Mouse (Mus musculus): Measurements from ENCODE around the gene Sirt4. TPM values are rescaled to one million over a fixed set of nuclear protein-coding genes. Genes with fewer than 3 reads are reported as not detected.
"Not testable (repeated sequence)": the region's sequence is repeated elsewhere in the genome, so short reads cannot be mapped to it uniquely, and the experiment has no call there.

Gene Sirt4
- polyA plus RNA-seq, 1 experiment from 2014 or later, result 23.1 TPM

GRCm38 (mm10) chr5:115450410-115451317 is 33.9 kb downstream of the Sirt4 start:
- Histone ChIP-seq H3K36me3 (ENCODE audit: control insufficient read depth, insufficient read depth, low read length) (peaks cover 47% of the 10 kb centered on the region), H3K27ac (ENCODE audit: low read depth, low read length) (0 out of 2 replicates have a peak overlapping the region, but pooled peaks have one; percentile 36)
- ATAC-seq (ENCODE audit: low FRiP score), result no peak

GRCm38 (mm10) chr5:115449247-115449646 is 35.3 kb downstream of the Sirt4 start:
- no peaks in the 10 kb centered on the region for H3K9me3 ChIP-seq (ENCODE audit: control insufficient read depth, low read length)
- DNase-seq (ENCODE audit: low spot score) (no peak), ATAC-seq (ENCODE audit: low FRiP score) (no peak)
- H3K27ac ChIP-seq (ENCODE audit: low read depth, low read length), result no peak overlapping the region
- H3K4me3 ChIP-seq (ENCODE audit: low read depth, low read length), result no peak overlapping the region
- no peak overlapping the region for H3K4me2 ChIP-seq (replicated peaks; ENCODE audit: low read depth, low read length)
- H3K27me3 ChIP-seq (ENCODE audit: control insufficient read depth, insufficient read depth, low read length), result no peaks in the 10 kb centered on the region
- WGBS, result 76% methylated on average over 3 of the region's 3 CpGs
- H3K9ac ChIP-seq (ENCODE audit: low read depth, low read length), result no peak overlapping the region
- H3K4me1 ChIP-seq (replicated peaks; ENCODE audit: control insufficient read depth, insufficient read depth, low read length), result no peaks in the 10 kb centered on the region
- peaks cover 55% of the 10 kb centered on the region for H3K36me3 ChIP-seq (ENCODE audit: control insufficient read depth, insufficient read depth, low read length)

More at GRCm38 (mm10) chr5:115450410-115451317, 33.9 kb downstream of the Sirt4 start:
- 91% methylated on average over 27 of the region's 27 CpGs for WGBS
- H3K9me3 ChIP-seq (ENCODE audit: control insufficient read depth, low read length), result no peaks in the 10 kb centered on the region
- no peaks in the 10 kb centered on the region for H3K27me3 ChIP-seq (ENCODE audit: control insufficient read depth, insufficient read depth, low read length)
- no peak for DNase-seq (ENCODE audit: low spot score)
- H3K4me3 ChIP-seq (ENCODE audit: low read depth, low read length), result no peak overlapping the region
- no peak overlapping the region for H3K9ac ChIP-seq (ENCODE audit: low read depth, low read length)
- no peaks in the 10 kb centered on the region for H3K4me1 ChIP-seq (replicated peaks; ENCODE audit: control insufficient read depth, insufficient read depth, low read length)
- H3K4me2 ChIP-seq (replicated peaks; ENCODE audit: low read depth, low read length), result no peak overlapping the region

GRCm38 (mm10) chr5:115447108-115447507 is 37.4 kb downstream of the Sirt4 start:
- Histone ChIP-seq H3K4me1 (replicated peaks; ENCODE audit: control insufficient read depth, insufficient read depth, low read length) (no peaks in the 10 kb centered on the region), H3K9me3 (ENCODE audit: control insufficient read depth, low read length) (no peaks in the 10 kb centered on the region), H3K4me3 (ENCODE audit: low read depth, low read length) (no peak overlapping the region), H3K27me3 (ENCODE audit: control insufficient read depth, insufficient read depth, low read length) (no peaks in the 10 kb centered on the region), H3K36me3 (ENCODE audit: control insufficient read depth, insufficient read depth, low read length) (peaks cover 51% of the 10 kb centered on the region), H3K4me2 (replicated peaks; ENCODE audit: low read depth, low read length) (no peak overlapping the region), H3K9ac (ENCODE audit: low read depth, low read length) (no peak overlapping the region), H3K27ac (ENCODE audit: low read depth, low read length) (no peak overlapping the region)
- no peak for DNase-seq (ENCODE audit: low spot score)
- ATAC-seq (ENCODE audit: low FRiP score), result no peak
- WGBS, result 86% methylated on average over 17 of the region's 17 CpGs

GRCm38 (mm10) chr5:115444130-115444529 is 40.4 kb downstream of the Sirt4 start:
- Histone ChIP-seq H3K4me1 (replicated peaks; ENCODE audit: control insufficient read depth, insufficient read depth, low read length) (peaks cover 11% of the 10 kb centered on the region), H3K9me3 (ENCODE audit: control insufficient read depth, low read length) (no peaks in the 10 kb centered on the region), H3K36me3 (ENCODE audit: control insufficient read depth, insufficient read depth, low read length) (peaks cover 40% of the 10 kb centered on the region), H3K9ac (ENCODE audit: low read depth, low read length) (no peak overlapping the region), H3K4me3 (ENCODE audit: low read depth, low read length) (no peak overlapping the region), H3K27me3 (ENCODE audit: control insufficient read depth, insufficient read depth, low read length) (no peaks in the 10 kb centered on the region), H3K4me2 (replicated peaks; ENCODE audit: low read depth, low read length) (no peak overlapping the region), H3K27ac (ENCODE audit: low read depth, low read length) (no peak overlapping the region)
- 82% methylated on average over 11 of the region's 11 CpGs for WGBS
- no peak for DNase-seq (ENCODE audit: low spot score)
- no peak for ATAC-seq (ENCODE audit: low FRiP score)

GRCm38 (mm10) chr5:115442663-115443062 is 41.9 kb downstream of the Sirt4 start:
- not testable (repeated sequence) for H3K9ac ChIP-seq (ENCODE audit: low read depth, low read length); H3K9me3 ChIP-seq (ENCODE audit: control insufficient read depth, low read length); H3K4me3 ChIP-seq (ENCODE audit: low read depth, low read length); DNase-seq (ENCODE audit: low spot score); H3K27ac ChIP-seq (ENCODE audit: low read depth, low read length); H3K27me3 ChIP-seq (ENCODE audit: control insufficient read depth, insufficient read depth, low read length); ATAC-seq (ENCODE audit: low FRiP score); H3K4me2 ChIP-seq (replicated peaks; ENCODE audit: low read depth, low read length)
- Histone ChIP-seq H3K36me3 (ENCODE audit: control insufficient read depth, insufficient read depth, low read length) (peaks cover 38% of the 10 kb centered on the region), H3K4me1 (replicated peaks; ENCODE audit: control insufficient read depth, insufficient read depth, low read length) (peaks cover 24% of the 10 kb centered on the region)
- 76% methylated on average over 5 of the region's 5 CpGs for WGBS

GRCm38 (mm10) chr5:115441205-115441849 is 43.2 kb downstream of the Sirt4 start:
- H3K4me3 ChIP-seq (ENCODE audit: low read depth, low read length), result no peak overlapping the region
- H3K36me3 ChIP-seq (ENCODE audit: control insufficient read depth, insufficient read depth, low read length), result peaks cover 35% of the 10 kb centered on the region
- ATAC-seq (ENCODE audit: low FRiP score), result no peak
- H3K4me1 ChIP-seq (replicated peaks; ENCODE audit: control insufficient read depth, insufficient read depth, low read length), result peaks cover 32% of the 10 kb centered on the region
- H3K27ac ChIP-seq (ENCODE audit: low read depth, low read length), result peak overlapping the region; percentile 58; the same call in 1 of the 2 replicates
- H3K4me2 ChIP-seq (replicated peaks; ENCODE audit: low read depth, low read length), result no peak overlapping the region
- H3K9me3 ChIP-seq (ENCODE audit: control insufficient read depth, low read length), result no peaks in the 10 kb centered on the region
- no peaks in the 10 kb centered on the region for H3K27me3 ChIP-seq (ENCODE audit: control insufficient read depth, insufficient read depth, low read length)
- DNase-seq (ENCODE audit: low spot score), result peak; percentile 89
- 44% methylated on average over 14 of the region's 14 CpGs for WGBS
- H3K9ac ChIP-seq (ENCODE audit: low read depth, low read length), result no peak overlapping the region

GRCm38 (mm10) chr5:115438667-115439066 is 45.9 kb downstream of the Sirt4 start:
- Histone ChIP-seq H3K27me3 (ENCODE audit: control insufficient read depth, insufficient read depth, low read length) (no peaks in the 10 kb centered on the region), H3K36me3 (ENCODE audit: control insufficient read depth, insufficient read depth, low read length) (peaks cover 18% of the 10 kb centered on the region), H3K9ac (ENCODE audit: low read depth, low read length) (peak overlapping the region; percentile 99), H3K27ac (ENCODE audit: low read depth, low read length) (peak overlapping the region; percentile 100), H3K4me3 (ENCODE audit: low read depth, low read length) (no peak overlapping the region), H3K9me3 (ENCODE audit: control insufficient read depth, low read length) (no peaks in the 10 kb centered on the region), H3K4me1 (replicated peaks; ENCODE audit: control insufficient read depth, insufficient read depth, low read length) (peaks cover 55% of the 10 kb centered on the region), H3K4me2 (replicated peaks; ENCODE audit: low read depth, low read length) (peak overlapping the region; percentile 74)
- no peak for ATAC-seq (ENCODE audit: low FRiP score)
- no peak for DNase-seq (ENCODE audit: low spot score)
- 21% methylated on average over 7 of the region's 7 CpGs for WGBS

GRCm38 (mm10) chr5:115437945-115438315 is 46.6 kb downstream of the Sirt4 start:
- peak; percentile 12 for ATAC-seq (ENCODE audit: low FRiP score)

More at GRCm38 (mm10) chr5:115437945-115438315, 46.6 kb downstream of the Sirt4 start:
- WGBS, result 4% methylated on average over 2 of the region's 2 CpGs
- peak; percentile 70 for DNase-seq (ENCODE audit: low spot score)
- Histone ChIP-seq H3K4me3 (ENCODE audit: low read depth, low read length) (peak overlapping the region; percentile 27; the same call in 1 of the 2 replicates), H3K36me3 (ENCODE audit: control insufficient read depth, insufficient read depth, low read length) (peaks cover 13% of the 10 kb centered on the region), H3K9ac (ENCODE audit: low read depth, low read length) (peak overlapping the region; percentile 99), H3K27ac (ENCODE audit: low read depth, low read length) (peak overlapping the region; percentile 100), H3K4me1 (replicated peaks; ENCODE audit: control insufficient read depth, insufficient read depth, low read length) (peaks cover 61% of the 10 kb centered on the region), H3K27me3 (ENCODE audit: control insufficient read depth, insufficient read depth, low read length) (no peaks in the 10 kb centered on the region), H3K4me2 (replicated peaks; ENCODE audit: low read depth, low read length) (peak overlapping the region; percentile 74), H3K9me3 (ENCODE audit: control insufficient read depth, low read length) (no peaks in the 10 kb centered on the region)

Measured in hindbrain, embryonic 11.5 days (tissue).